Mouse (Mus musculus) skeletal muscle tissue, postnatal 0 days (tissue): ENCODE results near the gene Prr23a1. TPM values are rescaled to one million over a fixed set of nuclear protein-coding genes. Genes with fewer than 3 reads are reported as not detected.

Source experiments
- polyA plus RNA-seq: library from polyadenylated mRNA; unstranded; fragments of >200 nt; fragmentation: Nextera tagmentation; extraction: Ambion mirVana; gene quantifications from 2 replicates; pipeline ENCODE4 v1.2.1, GENCODE M21; 2015

Gene Prr23a1
- polyA plus RNA-seq = not detected in 2 replicates

DNA sequence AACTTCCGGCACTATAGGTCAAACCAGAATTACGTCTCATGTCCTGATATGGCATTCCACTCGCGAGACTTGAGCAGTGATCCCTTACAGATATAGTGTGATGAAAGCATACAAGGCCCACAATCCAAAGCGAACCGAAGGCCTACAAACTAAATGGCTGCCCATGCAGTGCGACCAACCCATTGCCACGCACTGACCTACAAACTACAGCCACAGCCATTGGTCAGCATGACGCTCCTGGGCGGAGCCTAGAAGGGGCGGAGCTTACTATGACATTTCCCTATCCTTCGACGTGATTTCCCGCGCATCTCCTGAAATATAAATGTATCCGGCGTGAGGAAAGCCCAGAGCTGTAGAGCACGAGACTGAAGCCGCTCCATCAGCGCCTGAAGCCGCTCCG, at the start of gene Prr23a1:
TSS of gene Prr23a1 (plus strand) at position 387 of the 400 bp plus-strand sequence.

GRCm38 (mm10) chr9:98856210-98856609, 13.9 kb downstream of the Prr23a1 start, which contains the start of gene Prr23a2:
Gene Prr23a2, plus strand, starts transcription at chr9:98856494.

DNA sequence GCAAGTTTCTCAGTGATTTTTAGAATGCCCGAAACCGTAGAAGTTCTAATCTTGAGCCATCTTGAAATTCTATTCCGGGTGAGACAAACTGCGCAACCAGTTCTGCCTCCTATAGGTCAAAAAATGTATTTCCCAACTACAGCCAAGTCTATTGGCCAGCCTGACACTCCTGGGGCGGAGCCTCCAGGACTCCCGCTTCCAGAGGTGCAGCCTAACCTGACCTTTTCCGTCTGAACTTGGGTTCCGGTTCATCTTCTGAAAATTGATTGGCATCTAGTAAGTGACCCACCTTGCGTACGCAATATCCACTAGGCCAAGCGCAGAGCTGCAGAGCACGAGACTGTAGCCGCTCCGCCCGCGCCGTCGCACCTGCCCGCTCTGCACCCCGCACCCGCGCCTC, 22.3 kb downstream of the Prr23a1 start, which contains the start of gene Prr23a3:
TSS of gene Prr23a3 (plus strand) at position 197 of the 400 bp plus-strand sequence.

Other genes starting within 250 kb of the Prr23a1 start
- gene Mrps22, start 240.8 kb upstream of the Prr23a1 start, polyA plus RNA-seq = 47.5 and 53.5 TPM in 2 replicates
- not detected in 2 replicates for gene Prr23a2, start 14.0 kb downstream of the Prr23a1 start, polyA plus RNA-seq
- not detected in 2 replicates for gene Prr23a3, start 22.3 kb downstream of the Prr23a1 start, polyA plus RNA-seq
- not detected in 2 replicates for gene 7420426K07Rik, start 60.6 kb downstream of the Prr23a1 start, polyA plus RNA-seq
- gene Foxl2, start 112.8 kb downstream of the Prr23a1 start, polyA plus RNA-seq = not detected in 2 replicates
- gene Faim, start 143.9 kb downstream of the Prr23a1 start, polyA plus RNA-seq = 12.2 and 16.3 TPM in 2 replicates
- gene Gm1123, start 193.2 kb downstream of the Prr23a1 start, polyA plus RNA-seq = 0.09 TPM in 1 of 2 replicates, not detected in the other